Mouse (Mus musculus) heart, embryonic 13.5 days (tissue): ENCODE results near the gene Pphln1. TPM values are rescaled to one million over a fixed set of nuclear protein-coding genes. Genes with fewer than 3 reads are reported as not detected.
"Not testable (repeated sequence)": the region's sequence is repeated elsewhere in the genome, so short reads cannot be mapped to it uniquely, and the experiment has no call there.

Experiments used
- ATAC-seq: fragments of 200-750 bp; cut with Nextera tagmentation; 2 replicates; pipeline ENCODE4 v1.8.0; 2017; ENCODE audit warnings: moderate TSS enrichment; ENCODE audit not compliant: insufficient number of reproducible peaks, low FRiP score, low TSS enrichment; ENCODE audit errors: extremely low read depth
- H3K27ac ChIP-seq: fragments of 300-500 bp; sonication (generic); replicated peaks from 2 replicates; pipeline ENCODE4 v1.5.1; 2015; ENCODE audit warnings: moderate library complexity, mild to moderate bottlenecking, inconsistent platforms
- H3K27me3 ChIP-seq: fragments of 300-500 bp; sonication (generic); replicated peaks from 2 replicates; pipeline ENCODE4 v1.6.1; 2015; ENCODE audit warnings: mild to moderate bottlenecking, inconsistent platforms
- H3K36me3 ChIP-seq: fragments of 300-500 bp; sonication (generic); 2 replicates; pipeline ENCODE4 v1.6.1; 2015; ENCODE audit warnings: mild to moderate bottlenecking, inconsistent platforms
- H3K4me1 ChIP-seq: fragments of 300-500 bp; sonication (generic); 2 replicates; pipeline ENCODE4 v1.6.1; 2015; ENCODE audit warnings: inconsistent platforms
- H3K4me2 ChIP-seq: fragments of 300-500 bp; sonication (generic); 2 replicates; pipeline ENCODE4 v1.6.1; 2015; ENCODE audit warnings: inconsistent platforms, mild to moderate bottlenecking, moderate library complexity
- H3K4me3 ChIP-seq: fragments of 300-500 bp; sonication (generic); 2 replicates; pipeline ENCODE4 v1.5.1; 2015; ENCODE audit warnings: moderate library complexity, mild to moderate bottlenecking, inconsistent platforms
- H3K9ac ChIP-seq: fragments of 300-500 bp; sonication (generic); 2 replicates; pipeline ENCODE4 v1.6.1; 2015; ENCODE audit warnings: inconsistent platforms, mild to moderate bottlenecking, moderate library complexity
- H3K9me3 ChIP-seq: fragments of 300-500 bp; sonication (generic); 2 replicates; pipeline ENCODE4 v1.6.1; 2016; ENCODE audit warnings: inconsistent platforms
- WGBS: fragments of 180-500 bp; shearing (Covaris S2); methylation state at CpG from one replicate; pipeline ENCODE4 v1.1.7; 2015; ENCODE audit warnings: mixed read lengths; 5-methylcytosine and 5-hydroxymethylcytosine counted together
- polyA plus RNA-seq: library from polyadenylated mRNA; unstranded; fragments of >200 nt; fragmentation: Nextera tagmentation; extraction: Ambion mirVana; gene quantifications from 2 replicates; pipeline ENCODE4 v1.2.1, GENCODE M21; 2015

Gene Pphln1
- polyA plus RNA-seq: 38.9 and 39.1 TPM in 2 replicates

GRCm38 (mm10) chr15:93397826-93398698 lies at the start of gene Pphln1, which contains the start of gene Zcrb1:
Pphln1 (plus strand) TSS chr15:93398350.
Zcrb1 (minus strand) TSS chr15:93398334.
- Histone ChIP-seq H3K27me3 (no peaks in the 10 kb centered on the region), H3K4me1 (peaks cover 37% of the 10 kb centered on the region), H3K4me2 (peak within 1 kb of the TSS; percentile 80), H3K4me3 (peak within 1 kb of the TSS; percentile 97), H3K36me3 (peaks cover 27% of the 10 kb centered on the region), H3K9me3 (no peaks in the 10 kb centered on the region), H3K9ac (peak within 1 kb of the TSS; percentile 97), H3K27ac (peak within 1 kb of the TSS; percentile 86)
- peak; percentile 83 for ATAC-seq
- WGBS: under 1% methylated on average over 98 of the region's 100 CpGs

DNA sequence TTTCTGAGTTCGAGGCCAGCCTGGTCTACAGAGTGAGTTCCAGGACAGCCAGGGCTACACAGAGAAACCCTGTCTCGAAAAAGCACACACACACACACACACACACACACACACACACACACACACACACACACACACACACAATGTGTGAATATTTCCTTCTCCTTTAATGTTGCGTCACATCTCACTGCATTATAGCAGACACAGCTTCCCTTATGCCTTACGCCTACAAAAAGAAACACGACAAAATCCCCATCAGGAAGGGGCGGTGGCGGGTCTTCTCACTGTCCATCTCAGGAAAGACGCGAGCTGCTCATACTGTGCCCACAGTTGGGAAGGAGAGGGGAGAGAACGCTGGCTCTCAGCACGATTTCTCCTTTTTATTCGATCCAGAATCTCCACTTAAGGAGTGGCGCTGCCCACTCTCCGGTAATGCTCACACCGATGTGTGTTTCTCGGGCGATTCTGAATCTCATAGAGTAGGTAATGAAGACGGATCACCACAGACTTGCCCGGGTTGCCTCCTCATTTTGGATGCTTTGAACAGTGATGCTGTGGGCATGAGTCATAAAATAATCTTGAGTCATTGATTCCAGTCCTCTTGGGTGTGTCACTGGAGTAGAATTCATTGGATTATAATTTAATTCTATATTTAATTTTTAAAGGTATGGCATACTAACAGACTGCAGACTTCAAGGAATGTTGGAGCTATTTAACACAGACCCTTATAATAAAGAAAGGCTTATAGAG lies 39.6 kb upstream of the Pphln1 start:
- H3K36me3 ChIP-seq: no peaks in the 10 kb centered on the region
- H3K27ac ChIP-seq: no peak overlapping the region
- no peaks in the 10 kb centered on the region for H3K27me3 ChIP-seq
- no peak overlapping the region for H3K9ac ChIP-seq
- no peak overlapping the region for H3K4me3 ChIP-seq
- H3K4me2 ChIP-seq: no peak overlapping the region
- H3K4me1 ChIP-seq: no peaks in the 10 kb centered on the region
- WGBS: 86% methylated on average over 18 of the region's 19 CpGs
- no peak for ATAC-seq
- H3K9me3 ChIP-seq: no peaks in the 10 kb centered on the region

- Histone ChIP-seq H3K4me1 (no peaks in the 10 kb centered on the region; the same call in 1 of the 2 replicates), H3K9me3 (no peaks in the 10 kb centered on the region), H3K27ac (no peak overlapping the region), H3K36me3 (no peaks in the 10 kb centered on the region), H3K9ac (no peak overlapping the region), H3K27me3 (no peaks in the 10 kb centered on the region; the same call in none of the 2 replicates), H3K4me2 (no peak overlapping the region), H3K4me3 (no peak overlapping the region)
- 83% methylated on average over 6 of the region's 6 CpGs for WGBS
- no peak for ATAC-seq
Observed at GRCm38 (mm10) chr15:93365561-93365960, 32.6 kb upstream of the Pphln1 start.

GRCm38 (mm10) chr15:93368558-93368957 lies 29.6 kb upstream of the Pphln1 start:
- Histone ChIP-seq H3K4me3 (no peak overlapping the region), H3K9ac (no peak overlapping the region), H3K4me1 (no peaks in the 10 kb centered on the region; the same call in 1 of the 2 replicates), H3K9me3 (no peaks in the 10 kb centered on the region), H3K27ac (no peak overlapping the region), H3K36me3 (no peaks in the 10 kb centered on the region), H3K4me2 (peak overlapping the region; percentile 46; the same call in 1 of the 2 replicates), H3K27me3 (no peaks in the 10 kb centered on the region; the same call in none of the 2 replicates)
- 55% methylated on average over 9 of the region's 9 CpGs for WGBS
- no peak for ATAC-seq

GRCm38 (mm10) chr15:93371838-93372237 lies 26.3 kb upstream of the Pphln1 start:
- no peaks in the 10 kb centered on the region; the same call in none of the 2 replicates for H3K27me3 ChIP-seq
- H3K4me1 ChIP-seq: peaks cover 4% of the 10 kb centered on the region; the same call in 1 of the 2 replicates
- WGBS: 83% methylated on average over 2 of the region's 2 CpGs
- no peak overlapping the region for H3K4me2 ChIP-seq
- no peaks in the 10 kb centered on the region for H3K36me3 ChIP-seq
- ATAC-seq: no peak
- no peak overlapping the region for H3K27ac ChIP-seq
- H3K9me3 ChIP-seq: no peaks in the 10 kb centered on the region
- no peak overlapping the region for H3K9ac ChIP-seq
- H3K4me3 ChIP-seq: no peak overlapping the region

GRCm38 (mm10) chr15:93372525-93373119 lies 25.5 kb upstream of the Pphln1 start:
- not testable (repeated sequence) for H3K36me3 ChIP-seq, H3K27me3 ChIP-seq, H3K4me1 ChIP-seq, H3K4me3 ChIP-seq, H3K9me3 ChIP-seq, ATAC-seq, H3K27ac ChIP-seq, H3K4me2 ChIP-seq, H3K9ac ChIP-seq

GRCm38 (mm10) chr15:93375696-93376095 lies 22.5 kb upstream of the Pphln1 start:
- Histone ChIP-seq H3K27ac (no peak overlapping the region), H3K9ac (no peak overlapping the region), H3K4me3 (no peak overlapping the region), H3K27me3 (no peaks in the 10 kb centered on the region), H3K36me3 (no peaks in the 10 kb centered on the region), H3K4me2 (no peak overlapping the region), H3K9me3 (no peaks in the 10 kb centered on the region), H3K4me1 (0 out of 2 replicates have a peak, but pooled peaks cover 4% of the 10 kb centered on the region)
- WGBS: 81% methylated on average over 5 of the region's 5 CpGs
- ATAC-seq: no peak

GRCm38 (mm10) chr15:93379177-93379576 lies 19.0 kb upstream of the Pphln1 start:
- H3K4me3 ChIP-seq: no peak overlapping the region
- 0 out of 2 replicates have a peak, but pooled peaks cover under 1% of the 10 kb centered on the region for H3K4me1 ChIP-seq
- 0 out of 2 replicates have a peak, but pooled peaks cover 3% of the 10 kb centered on the region for H3K9me3 ChIP-seq
- no peak overlapping the region for H3K9ac ChIP-seq
- WGBS: 56% methylated on average over 3 of the region's 3 CpGs
- peaks cover 6% of the 10 kb centered on the region; the same call in 1 of the 2 replicates for H3K36me3 ChIP-seq
- H3K27ac ChIP-seq: no peak overlapping the region
- H3K4me2 ChIP-seq: no peak overlapping the region
- no peak for ATAC-seq
- H3K27me3 ChIP-seq: no peaks in the 10 kb centered on the region

- Histone ChIP-seq H3K36me3 (peaks cover 25% of the 10 kb centered on the region), H3K9me3 (0 out of 2 replicates have a peak, but pooled peaks cover 3% of the 10 kb centered on the region), H3K27me3 (no peaks in the 10 kb centered on the region), H3K4me3 (no peak overlapping the region), H3K4me1 (no peaks in the 10 kb centered on the region), H3K4me2 (no peak overlapping the region), H3K27ac (no peak overlapping the region), H3K9ac (no peak overlapping the region)
- 64% methylated on average over 5 of the region's 5 CpGs for WGBS
- ATAC-seq: no peak
Observed at GRCm38 (mm10) chr15:93381337-93381736, 16.8 kb upstream of the Pphln1 start.

DNA sequence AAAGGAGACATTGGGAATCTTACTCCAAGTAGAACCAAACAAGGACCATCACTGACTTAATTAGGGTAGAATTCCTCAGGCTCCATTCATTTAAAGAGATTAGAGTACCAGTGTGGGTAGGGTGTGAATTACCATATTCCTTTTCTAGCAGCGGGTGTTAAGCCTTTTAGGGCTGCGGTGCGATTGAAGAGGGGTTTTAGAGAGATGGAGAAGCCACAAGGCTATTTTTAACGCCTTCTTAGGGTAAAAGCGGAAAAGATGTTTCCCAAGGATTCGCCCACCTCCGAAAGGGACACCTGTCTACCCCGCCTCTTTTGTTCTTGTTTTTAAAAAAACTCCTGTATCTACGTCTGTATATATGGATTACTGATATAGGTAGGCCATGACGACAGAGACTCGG lies 881 bp upstream of the Pphln1 start:
- peak overlapping the region; percentile 97 for H3K9ac ChIP-seq
- no peak for ATAC-seq
- H3K4me3 ChIP-seq: peak overlapping the region; percentile 97
- no peaks in the 10 kb centered on the region for H3K9me3 ChIP-seq
- peaks cover 35% of the 10 kb centered on the region for H3K36me3 ChIP-seq
- H3K27ac ChIP-seq: no peak overlapping the region
- WGBS: 1% methylated on average over 11 of the region's 11 CpGs
- H3K4me2 ChIP-seq: peak overlapping the region; percentile 80
- H3K4me1 ChIP-seq: peaks cover 37% of the 10 kb centered on the region
- no peaks in the 10 kb centered on the region for H3K27me3 ChIP-seq
